Mouse (Mus musculus): ENCODE data around the gene Gap43. TPM values are rescaled to one million over a fixed set of nuclear protein-coding genes. Genes with fewer than 3 reads are reported as not detected.
"Not testable (repeated sequence)": the region's sequence is repeated elsewhere in the genome, so short reads cannot be mapped to it uniquely, and the experiment has no call there.

Gene Gap43
- total RNA-seq, 2 experiments from 2014 or later = 1.7 to 2.5 TPM

DNA sequence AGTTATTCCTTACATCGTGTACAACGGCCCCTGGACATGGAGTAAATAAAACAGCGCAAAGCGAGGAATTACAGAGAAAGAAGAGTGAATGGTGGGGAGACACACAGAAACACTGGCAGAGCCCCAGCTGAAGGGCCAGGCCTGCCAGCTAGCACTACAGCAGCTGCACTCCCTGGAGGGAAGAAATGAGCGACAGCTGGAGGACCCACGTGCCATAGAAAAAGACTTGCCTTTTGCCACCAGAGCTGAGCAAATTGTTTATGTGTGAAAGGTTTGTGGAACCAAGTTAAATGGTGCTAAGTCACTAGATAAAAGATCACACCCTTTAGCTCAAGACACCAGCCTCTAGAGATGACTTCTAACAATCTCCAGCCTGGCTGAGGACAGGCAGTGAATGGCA is 37.0 kb downstream of the Gap43 start:
- DNase-seq = peak in 1 of 2 experiments; percentile 26
- intact Hi-C loops (cut with DNase I) = no loop called here

DNA sequence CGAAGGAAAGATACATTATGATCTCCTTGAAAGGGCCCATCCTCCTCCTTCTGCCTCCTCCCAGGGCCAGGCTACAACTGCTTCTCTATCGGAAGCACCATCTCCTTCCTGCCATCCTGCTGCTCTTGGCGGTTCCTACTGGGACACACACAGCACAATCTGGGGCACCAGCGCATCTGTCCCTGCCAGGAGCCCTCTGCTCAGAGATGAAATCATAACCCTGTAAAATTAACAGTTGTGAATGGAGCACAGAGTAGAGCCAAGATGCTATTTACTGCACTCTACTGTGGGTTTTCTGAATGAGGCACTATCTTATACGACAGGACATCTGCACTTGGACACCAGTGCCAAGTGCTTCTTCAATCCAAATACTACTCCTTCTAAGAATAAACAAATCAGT is 46.0 kb downstream of the Gap43 start:
- intact Hi-C loops (cut with DNase I) = no loop called here
- DNase-seq = no peak

DNA sequence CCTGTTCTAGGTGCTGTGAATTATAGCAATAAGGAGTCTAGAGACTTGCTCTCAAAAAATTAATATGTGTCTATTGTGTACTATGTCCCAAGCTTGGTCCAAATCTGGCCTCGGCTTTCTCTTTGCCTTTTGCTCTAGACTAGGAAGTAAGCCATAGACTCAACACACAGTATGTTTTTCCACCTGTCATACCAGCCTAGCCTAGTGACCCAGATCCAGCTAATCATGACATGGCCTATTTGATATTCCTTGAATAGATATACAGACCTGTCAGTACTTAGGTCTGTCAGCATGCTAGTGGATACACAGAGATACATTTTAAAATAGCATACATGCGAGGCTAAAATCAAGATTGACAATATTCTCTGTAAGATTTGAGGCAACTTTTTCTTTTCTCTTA is 46.4 kb downstream of the Gap43 start:
- DNase-seq = no peak
- intact Hi-C loops (cut with DNase I) = no loop called here

DNA sequence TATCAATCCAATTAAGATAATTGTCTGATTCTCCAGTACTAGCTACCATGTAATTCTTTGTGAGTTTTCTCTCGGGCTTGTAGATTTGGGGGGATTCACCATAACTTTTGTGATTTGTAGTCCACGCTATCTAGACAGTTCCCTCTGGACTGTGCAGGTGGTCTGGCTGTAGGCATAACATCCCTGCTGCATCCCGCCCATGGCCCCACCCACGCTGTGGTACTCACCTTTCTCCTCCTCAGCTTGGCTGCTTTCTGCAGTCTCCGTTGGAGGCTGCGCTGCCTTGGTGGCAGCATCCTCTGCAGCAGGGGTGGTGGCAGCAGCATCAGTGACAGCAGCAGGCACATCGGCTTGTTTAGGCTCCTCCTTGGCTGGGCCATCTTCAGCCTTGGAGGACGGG is 48.9 kb downstream of the Gap43 start:
- intact Hi-C loops (cut with DNase I) = no loop called here
- no peak for DNase-seq

DNA sequence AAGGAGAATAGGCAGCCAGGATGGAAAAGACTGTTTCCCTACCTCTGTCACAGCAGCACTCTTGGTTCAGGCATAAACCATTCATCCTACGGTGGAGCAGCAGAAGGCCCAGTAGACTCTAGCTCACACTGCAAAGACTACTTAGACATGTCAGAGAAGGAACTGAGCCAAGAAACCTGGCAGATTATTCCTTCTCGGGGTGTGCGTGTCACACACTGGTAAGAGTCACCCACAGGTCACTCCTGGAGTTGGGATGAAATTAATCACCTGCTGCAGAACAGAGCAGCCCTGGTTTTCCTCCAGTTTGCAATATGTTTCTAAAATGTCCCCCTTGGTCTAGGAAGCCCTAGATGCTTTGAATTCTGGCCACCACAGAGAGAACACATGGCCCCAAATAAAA is 56.4 kb downstream of the Gap43 start:
- no peak for DNase-seq
- intact Hi-C loops (cut with DNase I) = no loop called here

DNA sequence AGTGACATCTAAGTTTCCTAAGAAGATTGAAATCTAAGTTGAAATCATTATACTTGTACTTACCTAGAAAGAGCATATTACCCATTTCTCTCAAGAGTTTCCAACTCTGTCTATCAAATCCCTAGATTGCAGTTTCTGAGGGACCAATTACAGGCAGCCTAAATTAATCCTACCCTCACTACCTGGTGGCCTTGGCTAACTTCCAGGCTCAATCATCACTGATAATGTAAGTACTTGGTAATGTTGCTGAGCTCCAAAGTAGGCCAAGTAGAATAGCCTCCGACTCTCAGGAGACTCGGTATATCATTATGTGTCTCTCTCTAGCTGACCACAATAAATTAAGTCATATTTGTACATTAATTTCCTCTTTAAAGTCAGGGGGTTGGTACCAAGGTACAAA is 62.7 kb downstream of the Gap43 start:
- intact Hi-C loops (cut with DNase I) = loop anchor here (2.0 to 10.0 kb wide), 3 partner anchors 397 to 635 kb away; no protein-coding TSS in a partner anchor

DNA sequence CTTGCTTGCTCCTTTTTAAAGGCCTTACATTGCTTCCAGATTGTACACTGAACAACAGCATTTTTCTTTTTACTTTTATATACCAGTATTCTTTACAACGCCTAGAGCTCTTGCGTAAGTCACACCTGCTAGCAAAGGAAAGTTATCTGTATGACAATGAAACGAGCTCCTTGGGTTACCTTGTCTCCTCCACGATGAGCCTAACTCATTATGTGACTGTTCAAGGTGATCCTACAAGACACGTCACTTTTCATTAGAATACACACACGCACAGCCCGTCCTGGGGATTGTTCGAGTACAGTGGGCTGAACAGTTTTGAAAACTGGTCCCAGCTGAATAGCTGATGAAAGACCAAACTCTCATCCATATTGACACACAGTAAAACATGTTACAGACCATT is 63.2 kb downstream of the Gap43 start:
- intact Hi-C loops (cut with DNase I) = loop anchor here (2.0 to 10.0 kb wide), 3 partner anchors 398 to 635 kb away; no protein-coding TSS in a partner anchor
- no peak for DNase-seq

More for the DNA sequence above, 62.7 kb downstream of the Gap43 start:
- DNase-seq = no peak

DNA sequence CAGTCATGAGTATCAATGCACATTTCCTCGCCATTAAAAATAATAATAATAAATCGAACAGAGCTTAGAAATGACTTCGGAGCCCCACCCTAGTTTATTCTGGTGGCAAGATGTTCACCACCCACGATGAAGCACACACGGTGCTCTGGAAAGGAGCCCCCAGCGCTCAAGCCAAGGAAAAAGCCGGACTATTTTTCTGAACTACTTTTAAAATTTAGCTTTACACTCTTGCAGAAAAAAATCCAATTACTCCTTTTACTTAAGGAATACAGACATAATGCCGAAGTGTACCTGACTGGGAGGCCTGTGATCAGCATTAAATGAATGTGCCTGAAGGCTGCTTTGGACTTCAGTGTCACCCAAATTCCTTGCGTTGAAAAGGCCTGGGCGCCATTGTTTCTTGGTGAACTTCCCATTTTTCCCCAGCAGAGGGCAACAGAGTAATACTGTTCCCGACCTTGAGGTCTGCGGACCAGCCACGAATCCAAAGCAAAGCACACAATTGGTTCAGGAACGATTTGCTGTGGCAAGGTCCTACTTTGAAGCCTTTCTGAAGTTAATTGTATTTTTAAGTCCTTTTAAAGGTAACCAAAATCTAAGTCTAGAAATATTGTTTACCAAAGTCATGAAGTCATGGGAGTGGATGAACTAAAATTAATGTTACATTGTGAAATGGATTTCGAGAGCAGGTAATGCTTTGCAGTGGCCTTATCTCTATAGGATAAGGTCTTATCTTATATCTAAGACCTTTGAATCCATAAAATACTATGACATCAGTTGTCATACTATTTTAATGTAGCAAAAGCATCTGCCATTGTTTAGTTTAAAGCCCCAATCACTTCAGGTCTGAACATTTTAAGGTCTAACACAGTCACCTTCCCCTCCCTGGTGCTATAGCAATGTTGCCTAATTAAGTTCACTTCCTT is 64.0 kb downstream of the Gap43 start:
- intact Hi-C loops (cut with DNase I) = loop anchor here (2.0 to 10.0 kb wide), 3 partner anchors 398 to 636 kb away; no protein-coding TSS in a partner anchor

DNA sequence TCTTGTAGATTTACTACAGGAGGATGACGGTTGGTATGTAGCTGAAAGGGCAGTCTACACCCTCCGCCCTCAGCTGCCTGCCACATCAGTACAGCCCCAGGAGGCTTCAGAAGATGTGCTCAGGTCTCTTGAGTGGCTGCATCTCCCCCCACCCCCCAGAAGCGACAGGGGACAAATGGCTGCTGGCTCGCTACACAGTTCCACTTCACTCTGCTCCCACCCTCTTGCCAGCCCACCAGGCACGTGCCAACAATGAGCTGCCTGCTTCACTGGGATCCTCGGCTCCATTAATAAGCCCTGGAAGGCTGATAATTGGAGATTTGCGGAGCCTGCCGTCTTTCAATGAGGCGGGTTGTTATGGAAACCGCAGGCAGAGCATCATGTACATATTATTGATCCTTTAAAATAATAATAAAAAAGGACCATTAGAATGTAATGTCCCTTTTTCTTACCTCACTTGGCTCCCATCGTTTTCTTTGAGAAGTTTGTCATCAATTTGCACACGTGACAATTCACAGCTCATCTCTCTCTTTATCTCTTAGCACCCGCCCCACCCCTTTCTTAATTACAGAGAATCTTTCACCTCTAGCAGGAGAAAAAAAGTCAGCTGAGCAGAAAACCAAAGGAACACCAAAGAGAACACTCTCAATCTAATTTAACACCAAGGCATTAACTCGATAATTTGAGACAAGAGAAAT is 64.8 kb downstream of the Gap43 start:
- no peak for DNase-seq
- intact Hi-C loops (cut with DNase I) = loop anchor here (2.0 to 10.0 kb wide), 3 partner anchors 399 to 637 kb away; no protein-coding TSS in a partner anchor

More for the DNA sequence above, 64.0 kb downstream of the Gap43 start:
- peak; percentile 82 to 89 for DNase-seq

DNA sequence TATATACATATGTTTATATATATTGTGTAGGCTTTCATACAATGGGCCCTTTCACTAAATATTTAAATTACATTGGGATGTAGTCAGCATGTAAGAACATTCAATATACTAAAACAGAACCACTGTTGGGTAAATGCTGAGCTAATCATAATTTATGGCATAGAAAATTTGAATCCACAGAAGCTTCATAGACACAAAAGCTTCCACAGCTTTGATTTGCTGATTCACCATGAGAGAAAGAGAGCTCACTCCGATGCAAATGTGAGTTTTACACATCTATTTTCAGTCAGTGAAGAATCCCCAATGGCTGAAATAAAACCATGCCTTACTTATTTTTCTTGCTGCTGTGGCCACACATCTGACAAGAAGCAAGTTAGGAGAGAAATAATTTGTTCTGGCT is 69.2 kb downstream of the Gap43 start:
- DNase-seq = no peak
- intact Hi-C loops (cut with DNase I) = loop anchor here (10.0 kb wide), 1 partner anchor 404 kb away; no protein-coding TSS in a partner anchor

DNA sequence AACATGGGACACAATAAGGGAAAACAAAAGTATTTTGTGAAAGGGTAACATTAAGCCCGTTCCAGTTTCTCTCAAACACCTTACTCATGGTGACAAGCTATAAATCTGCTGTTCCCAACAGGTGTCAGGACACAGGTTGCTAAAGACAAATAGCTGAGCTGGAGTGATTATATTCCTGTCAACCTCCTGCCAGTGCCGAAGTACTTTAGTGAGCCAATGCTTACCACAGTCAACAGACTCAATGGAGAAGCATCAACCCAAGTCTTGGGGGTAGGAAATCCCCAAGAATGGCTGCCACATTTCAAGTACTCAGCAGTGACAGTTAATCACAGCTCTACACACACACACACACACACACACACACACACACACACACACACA is 70.9 kb downstream of the Gap43 start:
- intact Hi-C loops (cut with DNase I) = no loop called here
- DNase-seq = no peak

DNA sequence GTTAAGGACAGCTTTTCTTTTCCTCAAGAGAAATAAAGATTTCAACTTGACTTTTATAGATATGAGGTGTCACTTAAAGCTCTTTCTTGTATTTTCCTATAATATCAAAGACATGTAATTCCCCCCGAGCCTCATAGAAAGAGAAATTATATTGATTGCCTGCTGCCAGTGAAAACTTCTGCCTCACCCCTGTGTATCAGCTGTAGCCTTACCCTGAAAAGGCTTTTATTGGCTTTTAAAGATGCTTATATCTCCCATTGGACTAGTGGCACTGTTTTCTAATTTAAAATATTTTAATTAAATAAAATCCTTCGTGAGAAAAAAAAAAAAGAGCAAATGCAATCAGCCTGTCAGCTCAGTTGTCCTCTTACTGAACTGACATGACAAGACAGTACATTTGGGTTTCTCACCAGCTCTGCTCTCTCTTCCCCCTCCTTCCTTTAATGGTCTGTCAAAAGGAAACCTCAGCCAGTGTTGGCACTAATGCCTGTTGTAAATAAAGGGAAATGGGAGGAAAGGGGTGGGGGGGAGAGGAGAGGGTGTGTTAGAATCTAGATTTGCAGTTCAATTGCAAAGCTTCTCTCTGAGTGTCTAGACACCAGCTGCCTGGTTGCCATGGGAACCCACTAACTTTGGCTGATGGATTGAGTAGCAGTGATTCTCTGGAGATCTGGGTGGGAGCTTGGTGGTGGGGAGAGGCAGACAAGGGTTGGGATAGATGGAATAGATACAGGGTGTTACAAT is 71.4 kb downstream of the Gap43 start:
- intact Hi-C loops (cut with DNase I) = no loop called here
- DNase-seq = peak; percentile 15 to 31

DNA sequence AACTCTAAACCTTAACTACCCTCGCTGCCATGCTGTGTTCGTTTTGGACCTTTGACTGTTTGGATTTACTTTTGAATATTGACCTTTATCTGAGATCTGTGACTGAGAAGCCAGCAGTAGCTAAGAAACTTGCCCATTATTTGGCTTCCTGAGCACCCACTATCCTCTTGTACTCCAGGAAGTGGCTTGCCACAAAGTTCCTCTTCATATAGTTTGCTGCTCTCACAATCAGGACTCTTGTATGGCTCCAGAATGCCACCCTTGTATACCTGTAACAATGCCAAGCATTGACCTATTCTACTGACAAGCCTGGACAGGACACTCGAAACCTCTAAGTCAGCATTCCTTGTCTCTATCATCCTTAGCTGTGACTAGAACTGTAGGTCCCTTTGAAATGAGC is 75.3 kb downstream of the Gap43 start:
- intact Hi-C loops (cut with DNase I) = no loop called here
- no peak for DNase-seq

DNA sequence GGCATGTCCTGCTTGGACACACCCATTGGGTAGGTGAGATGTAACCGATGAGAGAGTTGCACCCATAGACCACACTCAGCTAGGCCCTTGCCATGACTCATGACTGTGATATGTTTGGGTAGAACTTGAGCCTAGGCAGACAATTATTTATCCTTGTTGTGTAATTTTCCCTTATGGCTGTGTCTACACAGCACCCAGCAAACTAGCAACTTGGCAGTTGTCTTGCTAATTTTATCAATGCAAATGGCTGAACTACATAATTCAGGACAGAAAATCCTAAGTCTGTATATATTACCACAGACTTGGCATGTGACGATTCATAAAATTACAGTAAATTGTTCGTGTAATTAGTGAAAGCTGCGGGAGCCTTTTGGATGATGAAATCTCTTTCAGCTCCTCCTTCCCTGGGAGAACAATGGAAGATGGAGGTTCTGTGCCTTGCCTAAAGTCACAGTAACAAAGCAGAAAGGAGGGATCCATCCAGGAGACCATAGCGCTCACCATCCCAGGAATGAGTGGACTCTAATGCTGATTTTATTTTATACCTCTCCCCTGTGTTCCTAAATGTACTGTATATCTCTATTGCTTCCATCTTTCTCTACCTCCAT is 77.4 kb downstream of the Gap43 start:
- DNase-seq = no peak
- intact Hi-C loops (cut with DNase I) = no loop called here

DNA sequence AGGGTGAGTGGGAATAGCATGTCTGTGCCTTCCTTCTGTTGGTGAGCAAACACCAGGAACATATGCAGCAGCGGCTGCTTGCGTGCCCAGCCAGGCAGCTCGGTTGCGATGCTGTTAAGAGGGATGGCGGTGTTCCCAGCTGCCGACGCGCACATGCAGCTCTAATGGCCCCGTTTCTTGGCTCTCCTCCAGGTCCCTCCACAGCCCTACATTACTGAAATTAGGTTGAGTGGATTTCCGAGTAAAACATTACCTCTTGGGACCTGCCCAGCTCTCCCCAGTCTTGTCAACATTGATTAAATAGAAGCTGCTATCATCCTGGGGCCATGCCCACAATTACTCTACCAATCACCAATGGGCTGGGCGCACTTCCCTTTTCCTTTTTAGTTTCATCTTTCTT is 84.8 kb downstream of the Gap43 start:
- DNase-seq = peak; percentile 8 to 17
- intact Hi-C loops (cut with DNase I) = no loop called here

DNA sequence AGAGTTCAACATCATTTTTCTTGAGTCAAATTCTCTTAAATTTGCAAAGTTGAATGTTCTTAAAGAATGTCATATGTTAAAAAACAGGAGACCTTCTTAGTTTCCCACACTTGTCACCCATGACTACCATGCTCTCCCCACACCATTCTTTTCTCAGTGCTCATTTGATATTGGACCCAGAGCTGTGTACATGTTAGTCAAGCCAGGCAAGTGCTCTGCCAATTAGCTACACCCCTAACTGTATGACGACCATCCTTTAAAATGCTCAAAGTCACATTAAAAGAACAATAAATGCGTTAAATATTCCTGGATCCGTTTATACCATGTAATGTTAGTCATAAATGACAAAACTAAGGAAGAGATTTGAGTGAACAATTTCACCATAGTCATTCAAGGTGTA is 85.2 kb downstream of the Gap43 start:
- DNase-seq = no peak
- intact Hi-C loops (cut with DNase I) = no loop called here

DNA sequence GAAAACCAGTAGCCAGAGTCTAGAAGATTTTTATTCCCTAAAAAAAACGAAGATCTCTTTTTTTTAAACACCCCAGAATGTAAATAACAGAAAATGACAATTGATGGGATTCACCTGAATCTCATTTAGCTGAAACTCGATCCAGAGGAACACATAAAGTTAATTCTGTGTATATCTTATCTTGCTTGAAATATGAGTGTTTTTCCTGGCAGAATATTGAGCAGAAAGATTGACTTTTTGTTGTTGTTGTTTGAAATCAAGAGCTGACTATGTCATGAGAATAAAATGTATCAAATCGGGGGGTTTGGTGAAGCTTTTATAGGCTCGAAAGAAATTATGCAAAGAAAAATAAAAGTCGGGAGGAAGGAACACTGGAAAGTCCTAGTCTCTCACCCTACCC is 88.2 kb downstream of the Gap43 start:
- intact Hi-C loops (cut with DNase I) = no loop called here
- DNase-seq = no peak

DNA sequence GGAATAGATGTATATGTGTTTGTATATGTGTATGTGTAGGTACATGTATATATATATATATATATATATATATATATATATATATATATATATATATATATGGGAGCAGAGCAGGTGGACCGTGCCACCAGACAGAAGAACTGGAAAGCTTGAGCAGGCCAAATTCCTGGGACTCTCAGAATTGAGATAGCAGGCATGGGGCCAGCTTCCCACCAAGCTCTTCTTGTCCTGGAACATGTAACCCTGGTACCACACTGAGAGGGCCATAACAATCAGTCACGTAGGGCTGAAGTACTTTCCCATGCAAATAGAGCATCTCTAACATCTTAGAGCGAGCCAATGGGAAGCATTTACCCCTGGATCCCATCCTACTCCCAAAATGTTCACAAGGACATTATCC is 96.3 kb downstream of the Gap43 start:
- DNase-seq; intact Hi-C loops (cut with DNase I): not testable (repeated sequence)

DNA sequence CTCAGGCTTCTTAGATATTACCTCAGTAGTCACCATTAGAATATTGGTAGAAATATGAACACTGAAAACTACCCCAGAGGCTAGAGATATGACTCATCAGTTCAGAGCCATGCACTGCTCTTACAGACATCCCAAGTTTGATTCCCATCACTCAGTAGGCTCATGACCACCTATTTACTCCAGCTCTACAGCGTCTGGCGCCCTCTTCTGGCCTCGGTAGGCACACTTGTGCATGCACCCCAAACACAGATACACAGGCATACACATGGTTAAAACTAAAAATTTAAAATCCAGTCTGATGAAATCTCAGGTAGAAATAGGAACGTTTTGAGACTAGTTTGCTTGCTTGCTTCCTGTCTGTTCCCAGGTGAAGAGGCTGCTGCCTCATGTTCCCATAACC is 109.1 kb downstream of the Gap43 start:
- DNase-seq = no peak
- intact Hi-C loops (cut with DNase I) = no loop called here

All from heart, postnatal 10 days (tissue).